Mouse (Mus musculus) left cerebral cortex, postnatal 14 days (tissue): ENCODE measurements around the gene Trim66. TPM values are rescaled to one million over a fixed set of nuclear protein-coding genes. Genes with fewer than 3 reads are reported as not detected.

Experiments
- microRNA-seq, 2 experiments: library from miRNA; unstranded; fragments of <30 nt; microRNA quantifications; one replicate each; pipeline ENCODE4 v1.2.0; 2022
- total RNA-seq, 2 experiments: library from RNA; stranded (reverse); gene quantifications; 2 replicates each; pipeline ENCODE4 v1.2.3; 2021

The Trim66 gene
- total RNA-seq, 2 experiments from 2014 or later = 8.7 to 11.0 TPM

Small RNA genes within 50 kb of the gene (microRNA-seq; reads per million reads assigned to microRNA genes)
- gene Gm47284 = 0 to 0.67 reads per million in 2 experiments

Other genes starting within 250 kb of the Trim66 start
- 1 to 10 TPM in 1 of 2 experiments, under 1 TPM in 1; 0.70 to 1.1 TPM for gene Stk33, start 69.1 kb downstream of the Trim66 start, total RNA-seq
- 100 to 1,000 TPM; 101 to 121 TPM for gene Rpl27a, start 11.0 kb upstream of the Trim66 start, total RNA-seq
- gene St5, start 195.5 kb upstream of the Trim66 start, total RNA-seq = 10 to 100 TPM; 14.1 to 16.8 TPM
- 1 to 10 TPM; 3.9 to 4.5 TPM for gene Akip1, start 195.6 kb upstream of the Trim66 start, total RNA-seq
- gene BC051019, start 215.7 kb upstream of the Trim66 start, total RNA-seq = not detected
- gene Ascl3, start 223.6 kb upstream of the Trim66 start, total RNA-seq = not detected
- gene Tmem9b, start 244.7 kb upstream of the Trim66 start, total RNA-seq = 10 to 100 TPM; 81.0 to 81.5 TPM